Mouse (Mus musculus) forebrain, embryonic 16.5 days (tissue): Measurements from ENCODE around the gene Zfp317. TPM values are rescaled to one million over a fixed set of nuclear protein-coding genes. Genes with fewer than 3 reads are reported as not detected.
"Not testable (repeated sequence)": the region's sequence is repeated elsewhere in the genome, so short reads cannot be mapped to it uniquely, and the experiment has no call there.

Experiments used
- ATAC-seq: fragments of 200-750 bp; cut with Nextera tagmentation; 2 replicates; pipeline ENCODE4 v1.8.0; 2017; ENCODE audit warnings: mild to moderate bottlenecking, moderate library complexity
- H3K27ac ChIP-seq: fragments of 300-500 bp; sonication (generic); 2 replicates; pipeline ENCODE4 v1.5.1; 2014; ENCODE audit warnings: low read length, control low read depth
- H3K27me3 ChIP-seq: fragments of 300-500 bp; sonication (generic); replicated peaks from 2 replicates; pipeline ENCODE4 v1.6.1; 2014; ENCODE audit warnings: low read length; ENCODE audit not compliant: control insufficient read depth, insufficient read depth
- H3K36me3 ChIP-seq: fragments of 300-500 bp; sonication (generic); 2 replicates; pipeline ENCODE4 v1.6.1; 2014; ENCODE audit not compliant: control insufficient read depth, insufficient read depth
- H3K4me1 ChIP-seq: fragments of 300-500 bp; sonication (generic); replicated peaks from 2 replicates; pipeline ENCODE4 v1.6.1; 2014; ENCODE audit warnings: low read length; ENCODE audit not compliant: control insufficient read depth, insufficient read depth
- H3K4me2 ChIP-seq: fragments of 300-500 bp; sonication (generic); 2 replicates; pipeline ENCODE4 v1.6.1; 2014; ENCODE audit warnings: mild to moderate bottlenecking, low read length, control low read depth
- H3K4me3 ChIP-seq: fragments of 300-500 bp; sonication (generic); replicated peaks from 2 replicates; pipeline ENCODE4 v1.5.1; 2014; ENCODE audit warnings: mild to moderate bottlenecking, low read length, control low read depth
- H3K9ac ChIP-seq: fragments of 300-500 bp; sonication (generic); replicated peaks from 2 replicates; pipeline ENCODE4 v1.6.1; 2014; ENCODE audit warnings: low read depth, low read length, control low read depth
- H3K9me3 ChIP-seq: fragments of 300-500 bp; sonication (generic); 2 replicates; pipeline ENCODE4 v1.6.1; 2016; ENCODE audit warnings: low read length; ENCODE audit not compliant: control insufficient read depth
- WGBS: fragments of 180-500 bp; shearing (Covaris S2); extraction: QIAGEN DNeasy Blood & Tissue Kit; methylation state at CpG from one replicate; pipeline ENCODE4 v1.1.7; 2014; 5-methylcytosine and 5-hydroxymethylcytosine counted together
- polyA plus RNA-seq: library from polyadenylated mRNA; unstranded; fragments of >200 nt; fragmentation: Nextera tagmentation; extraction: Ambion mirVana; gene quantifications from 2 replicates; pipeline ENCODE4 v1.2.1, GENCODE M21; 2015

Zfp317 gene
- polyA plus RNA-seq, 1 experiment from 2014 or later, result 51.7 TPM

GRCm38 (mm10) chr9:19694898-19695379 lies 73.0 kb downstream of the Zfp317 start:
- not testable (repeated sequence) for H3K4me3 ChIP-seq, H3K36me3 ChIP-seq, H3K9me3 ChIP-seq, H3K9ac ChIP-seq, ATAC-seq, H3K27me3 ChIP-seq, H3K4me2 ChIP-seq, H3K4me1 ChIP-seq, H3K27ac ChIP-seq
- WGBS, result 53% methylated on average over 9 of the region's 9 CpGs

Other genes with a start within 250 kb of the Zfp317 start
- gene Olfr847, start 243.4 kb upstream of the Zfp317 start, polyA plus RNA-seq, result not detected in 2 replicates
- not detected in 2 replicates for gene Olfr849, start 181.8 kb upstream of the Zfp317 start, polyA plus RNA-seq
- not detected in 2 replicates for gene Olfr850, start 143.9 kb upstream of the Zfp317 start, polyA plus RNA-seq
- not detected in 2 replicates for gene Olfr851, start 128.8 kb upstream of the Zfp317 start, polyA plus RNA-seq
- gene Olfr853, start 81.0 kb upstream of the Zfp317 start, polyA plus RNA-seq, result not detected in 2 replicates
- not detected in 2 replicates for gene Olfr854, start 54.7 kb upstream of the Zfp317 start, polyA plus RNA-seq
- not detected in 2 replicates for gene Olfr855, start 39.5 kb upstream of the Zfp317 start, polyA plus RNA-seq
- gene Olfr857, start 87.3 kb downstream of the Zfp317 start, polyA plus RNA-seq, result not detected in 2 replicates
- gene Olfr58, start 158.2 kb downstream of the Zfp317 start, polyA plus RNA-seq, result not detected in 2 replicates
- gene Olfr859, start 182.8 kb downstream of the Zfp317 start, polyA plus RNA-seq, result not detected in 2 replicates
- not detected in 2 replicates for gene Olfr860, start 227.6 kb downstream of the Zfp317 start, polyA plus RNA-seq